Comparison of ENCODE assay signal across 14 mouse cellular contexts in the genomic region with DNA sequence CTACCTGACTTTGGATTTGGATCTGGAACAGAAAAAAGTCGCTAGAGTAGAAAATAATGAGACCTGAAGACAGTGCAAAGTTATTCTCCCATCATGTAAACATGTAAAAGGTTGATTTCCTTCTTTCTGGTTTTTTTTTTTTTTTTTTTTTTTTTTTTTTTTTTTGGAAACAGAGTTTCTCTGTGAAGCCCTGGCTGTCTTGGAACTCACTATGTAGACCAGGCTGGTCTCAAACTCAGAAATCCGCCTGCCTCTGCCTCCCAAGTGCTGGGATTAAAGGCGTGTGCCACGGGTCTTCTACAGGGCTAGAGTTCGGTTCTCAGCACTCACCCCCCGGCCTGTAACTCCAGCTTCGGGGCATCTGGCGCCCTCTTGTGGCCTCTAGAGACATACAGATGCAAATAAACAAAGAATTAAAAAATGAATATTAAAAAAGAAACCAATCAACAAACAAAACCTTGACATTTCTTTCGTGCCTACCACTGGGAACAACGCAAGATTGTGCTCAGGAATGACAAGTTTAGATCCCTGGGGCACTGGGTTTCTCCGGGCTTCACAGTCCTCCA. TPM values are rescaled to one million over a fixed set of nuclear protein-coding genes. Genes with fewer than 3 reads are reported as not detected.
DNase-seq lines count a peak whose midpoint lies in the region; ATAC-seq and TF ChIP-seq lines count a peak whose summit lies in the region.
"Had no signal": no experiment of that assay in that cellular context is flagged by ENCODE, and none has a peak within 500 bp of the region (broad histone marks: within the 10 kb centered on the region; RNA-seq: fewer than 3 reads in every experiment).

No protein-coding gene starts in this region.

- peak overlapping the region; percentile 46 for H3K4me2 ChIP-seq in heart, embryonic 15.5 days
- H3K4me2 ChIP-seq in intestine, embryonic 15.5 days (replicated peaks) = no peak overlapping the region
- H3K4me2 ChIP-seq in hindbrain, embryonic 16.5 days (ENCODE audit: low read length) = no peak overlapping the region
- H3K4me2 ChIP-seq: limb, embryonic 13.5 days; midbrain, embryonic 11.5 days; neural tube, embryonic 12.5 days had no signal

- H3K27ac ChIP-seq in heart, embryonic 15.5 days = no peak overlapping the region
- peak overlapping the region; percentile 80; the same call in 1 of the 2 replicates for H3K27ac ChIP-seq in thymus, adult 2 months (ENCODE audit: control insufficient read depth, insufficient read depth, low read length)
- H3K27ac ChIP-seq in intestine, embryonic 15.5 days = peak overlapping the region; percentile 70
- H3K27ac ChIP-seq in hindbrain, embryonic 16.5 days (ENCODE audit: low read depth, low read length) = no peak overlapping the region
- H3K27ac ChIP-seq: limb, embryonic 13.5 days; neural tube, embryonic 12.5 days had no signal

- H3K9me3 ChIP-seq in heart, embryonic 15.5 days (replicated peaks) = no peaks in the 10 kb centered on the region
- no peaks in the 10 kb centered on the region for H3K9me3 ChIP-seq in intestine, embryonic 15.5 days
- H3K9me3 ChIP-seq in hindbrain, embryonic 16.5 days (ENCODE audit: control insufficient read depth, low read length) = no peaks in the 10 kb centered on the region
- H3K9me3 ChIP-seq: limb, embryonic 13.5 days; neural tube, embryonic 12.5 days had no signal

- no peak for ATAC-seq in heart, embryonic 15.5 days (replicated peaks; ENCODE audit: insufficient number of reproducible peaks, insufficient read depth, low FRiP score, low read depth)
- ATAC-seq in intestine, embryonic 15.5 days = no peak
- ATAC-seq in megakaryocyte-erythroid progenitor cell, adult 5-6 weeks (replicated peaks; ENCODE audit: low FRiP score, low TSS enrichment, poor library complexity, severe bottlenecking) = no peak
- no peak for ATAC-seq in hindbrain, embryonic 16.5 days

- peaks cover 2% of the 10 kb centered on the region; the same call in 1 of the 2 replicates for H3K27me3 ChIP-seq in heart, embryonic 15.5 days
- H3K27me3 ChIP-seq in thymus, adult 2 months (ENCODE audit: control insufficient read depth, insufficient read depth, low read length) = no peaks in the 10 kb centered on the region
- H3K27me3 ChIP-seq in intestine, embryonic 15.5 days (replicated peaks) = no peaks in the 10 kb centered on the region
- no peaks in the 10 kb centered on the region for H3K27me3 ChIP-seq in hindbrain, embryonic 16.5 days (replicated peaks; ENCODE audit: control insufficient read depth, insufficient read depth, low read length)
- H3K27me3 ChIP-seq: limb, embryonic 13.5 days; neural tube, embryonic 12.5 days had no signal

- H3K36me3 ChIP-seq in heart, embryonic 15.5 days = no peaks in the 10 kb centered on the region
- no peaks in the 10 kb centered on the region for H3K36me3 ChIP-seq in thymus, adult 2 months (ENCODE audit: control insufficient read depth, insufficient read depth, low read length)
- H3K36me3 ChIP-seq in intestine, embryonic 15.5 days = no peaks in the 10 kb centered on the region
- H3K36me3 ChIP-seq in hindbrain, embryonic 16.5 days (ENCODE audit: control insufficient read depth, insufficient read depth, low read length) = no peaks in the 10 kb centered on the region
- H3K36me3 ChIP-seq: G1E; limb, embryonic 13.5 days; neural tube, embryonic 12.5 days had no signal

- no peak for TF ChIP-seq CTCF in thymus, adult 2 months (IDR thresholded peaks at IDR 0.05; ENCODE audit: borderline replicate concordance, control insufficient read depth, extremely low read depth, insufficient read depth, low read length, poor library complexity)

- no peak for DNase-seq in heart, adult 11 months
- DNase-seq in thymus, adult 2 months = no peak
- DNase-seq in thymus, adult 18-20 months = no peak
- no peak for DNase-seq in frontal cortex, postnatal 14 days (ENCODE audit: low spot score in 2 of 2)
- DNase-seq: cerebellum, adult 8-10 months; kidney, adult 11 months had no signal

- no peak overlapping the region for H3K4me3 ChIP-seq in heart, embryonic 15.5 days
- no peak overlapping the region for H3K4me3 ChIP-seq in thymus, adult 2 months (ENCODE audit: control insufficient read depth, insufficient read depth, low read length)
- no peak overlapping the region for H3K4me3 ChIP-seq in intestine, embryonic 15.5 days (replicated peaks)
- no peak overlapping the region for H3K4me3 ChIP-seq in hindbrain, embryonic 16.5 days (ENCODE audit: low read length)
- H3K4me3 ChIP-seq: limb, embryonic 13.5 days; neural tube, embryonic 12.5 days had no signal

- H3K9ac ChIP-seq in heart, embryonic 15.5 days = no peak overlapping the region
- H3K9ac ChIP-seq in intestine, embryonic 15.5 days = no peak overlapping the region
- no peak overlapping the region for H3K9ac ChIP-seq in hindbrain, embryonic 16.5 days (ENCODE audit: low read depth, low read length)
- H3K9ac ChIP-seq: limb, embryonic 13.5 days; neural tube, embryonic 12.5 days had no signal

- 80% methylated on average over 11 of the region's 11 CpGs for WGBS in heart, embryonic 15.5 days
- WGBS in thymus, adult 2 months = 88% methylated on average over 11 of the region's 11 CpGs
- 78% methylated on average over 11 of the region's 11 CpGs for WGBS in intestine, embryonic 15.5 days
- WGBS in hindbrain, embryonic 16.5 days = 80% methylated on average over 11 of the region's 11 CpGs

- H3K4me1 ChIP-seq in heart, embryonic 15.5 days (replicated peaks) = peaks cover 15% of the 10 kb centered on the region
- peaks cover 9% of the 10 kb centered on the region for H3K4me1 ChIP-seq in thymus, adult 2 months (replicated peaks; ENCODE audit: control insufficient read depth, insufficient read depth, low read length)
- peaks cover 8% of the 10 kb centered on the region for H3K4me1 ChIP-seq in intestine, embryonic 15.5 days (replicated peaks)
- H3K4me1 ChIP-seq in hindbrain, embryonic 16.5 days (ENCODE audit: control insufficient read depth, insufficient read depth, low read depth, low read length) = peaks cover 7% of the 10 kb centered on the region

- TF ChIP-seq POLR2A in thymus, adult 2 months (IDR thresholded peaks at IDR 0.05; ENCODE audit: control insufficient read depth, extremely low read depth, insufficient read depth, low read length, poor library complexity) = no peak

RNA-seq across cellular contexts. Expression of gene 1810010H24Rik, which starts 11.4 kb away (rescaled TPM):
- polyA plus RNA-seq in heart, embryonic 15.5 days (2015; fragmentation: Nextera tagmentation; extraction: Ambion mirVana) = 3.1 and 3.2 TPM in 2 replicates
- 0.97 and 1.3 TPM in 2 replicates for polyA plus RNA-seq in thymus, adult 2 months (2012; rRNA removed)
- polyA plus RNA-seq in intestine, embryonic 15.5 days (2015; fragmentation: Nextera tagmentation; extraction: Ambion mirVana) = 2.6 and 3.0 TPM in 2 replicates
- total RNA-seq in megakaryocyte-erythroid progenitor cell, adult 5-6 weeks (2014; fragmentation: Nextera tagmentation) = 1.7 TPM in 1 of 2 replicates, not detected in the other
- total RNA-seq in megakaryocyte-erythroid progenitor cell, adult 5-6 weeks (2017) = 1.3 TPM in 1 of 2 replicates, not detected in the other
- polyA plus RNA-seq in hindbrain, embryonic 16.5 days (2015; fragmentation: Nextera tagmentation; extraction: Ambion mirVana) = 4.7 and 5.1 TPM in 2 replicates

RNA-seq across cellular contexts. Expression of gene Kpna2, which starts 14.8 kb away (rescaled TPM):
- 231 and 256 TPM in 2 replicates for polyA plus RNA-seq in heart, embryonic 15.5 days (2015; fragmentation: Nextera tagmentation; extraction: Ambion mirVana)
- 103 and 134 TPM in 2 replicates for polyA plus RNA-seq in thymus, adult 2 months (2012; rRNA removed)
- 357 and 384 TPM in 2 replicates for polyA plus RNA-seq in intestine, embryonic 15.5 days (2015; fragmentation: Nextera tagmentation; extraction: Ambion mirVana)
- total RNA-seq in megakaryocyte-erythroid progenitor cell, adult 5-6 weeks (2014; fragmentation: Nextera tagmentation) = 179 and 203 TPM in 2 replicates
- total RNA-seq in megakaryocyte-erythroid progenitor cell, adult 5-6 weeks (2017) = 146 and 149 TPM in 2 replicates
- 132 and 165 TPM in 2 replicates for polyA plus RNA-seq in hindbrain, embryonic 16.5 days (2015; fragmentation: Nextera tagmentation; extraction: Ambion mirVana)

Comparison
In these comparisons a context has a peak if more than half of its experiments do, and no peak if none do; other contexts are left out.
1. H3K27ac ChIP-seq: peak in thymus, adult 2 months (single experiment) and intestine, embryonic 15.5 days (single experiment); none in heart, embryonic 15.5 days (single experiment) and hindbrain, embryonic 16.5 days (single experiment).